Mouse (Mus musculus) heart, embryonic 16.5 days (tissue): Measurements from ENCODE around the gene Rxrg. TPM values are rescaled to one million over a fixed set of nuclear protein-coding genes. Genes with fewer than 3 reads are reported as not detected.

Experiments
- ATAC-seq: fragments of 200-750 bp; cut with Nextera tagmentation; replicated peaks from 2 replicates; pipeline ENCODE4 v1.8.0; 2017; ENCODE audit warnings: moderate number of reproducible peaks; ENCODE audit not compliant: insufficient read depth, low FRiP score; ENCODE audit errors: extremely low read depth
- H3K27ac ChIP-seq: fragments of 300-500 bp; sonication (generic); 2 replicates; pipeline ENCODE4 v1.5.1; 2014; ENCODE audit warnings: mild to moderate bottlenecking, low read length, control low read depth, moderate library complexity
- H3K27me3 ChIP-seq: fragments of 300-500 bp; sonication (generic); 2 replicates; pipeline ENCODE4 v1.6.1; 2014; ENCODE audit warnings: low read length, mixed read lengths; ENCODE audit not compliant: control insufficient read depth, insufficient read depth
- H3K36me3 ChIP-seq: fragments of 300-500 bp; sonication (generic); 2 replicates; pipeline ENCODE4 v1.6.1; 2014; ENCODE audit not compliant: control insufficient read depth, insufficient read depth
- H3K4me1 ChIP-seq: fragments of 300-500 bp; sonication (generic); 2 replicates; pipeline ENCODE4 v1.6.1; 2014; ENCODE audit warnings: low read length, mixed read lengths; ENCODE audit not compliant: control insufficient read depth, insufficient read depth
- H3K4me2 ChIP-seq: fragments of 300-500 bp; sonication (generic); 2 replicates; pipeline ENCODE4 v1.6.1; 2014; ENCODE audit warnings: low read depth, mild to moderate bottlenecking, control low read depth, low read length
- H3K4me3 ChIP-seq: fragments of 300-500 bp; sonication (generic); 2 replicates; pipeline ENCODE4 v1.5.1; 2014; ENCODE audit warnings: mild to moderate bottlenecking, control low read depth, low read length
- H3K9ac ChIP-seq: fragments of 300-500 bp; sonication (generic); 2 replicates; pipeline ENCODE4 v1.6.1; 2014; ENCODE audit warnings: low read length, control low read depth
- H3K9me3 ChIP-seq: fragments of 300-500 bp; sonication (generic); replicated peaks from 2 replicates; pipeline ENCODE4 v1.6.1; 2016; ENCODE audit warnings: low read length; ENCODE audit not compliant: control insufficient read depth
- WGBS: fragments of 180-500 bp; shearing (Covaris S2); extraction: QIAGEN DNeasy Blood & Tissue Kit; methylation state at CpG from one replicate; pipeline ENCODE4 v1.1.7; 2014; 5-methylcytosine and 5-hydroxymethylcytosine counted together
- polyA plus RNA-seq: library from polyadenylated mRNA; unstranded; fragments of >200 nt; fragmentation: Nextera tagmentation; extraction: Ambion mirVana; gene quantifications from 2 replicates; pipeline ENCODE4 v1.2.1, GENCODE M21; 2015

The Rxrg gene
- polyA plus RNA-seq, 1 experiment from 2014 or later, result 1.5 TPM

DNA sequence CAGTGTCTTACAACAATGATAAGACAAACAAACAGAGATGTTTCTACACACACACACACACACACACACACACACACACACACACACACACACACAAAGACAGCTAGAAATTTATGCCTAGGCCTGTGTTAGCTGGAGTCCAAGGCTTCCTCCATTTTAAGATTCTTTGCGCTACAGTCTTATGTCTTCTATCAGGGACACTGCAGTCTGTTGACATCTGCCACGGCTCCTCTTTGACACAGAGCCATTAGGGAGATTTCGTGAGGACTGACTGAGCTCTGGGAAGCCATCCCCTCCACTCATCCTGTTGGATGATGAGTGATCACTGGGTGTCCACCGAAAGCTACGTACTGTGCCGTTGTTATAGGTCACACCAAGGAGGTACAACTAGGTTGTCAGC lies 33.6 kb downstream of the Rxrg start:
- H3K9me3 ChIP-seq, result no peaks in the 10 kb centered on the region
- H3K4me1 ChIP-seq, result no peaks in the 10 kb centered on the region
- H3K9ac ChIP-seq, result no peak overlapping the region
- H3K27me3 ChIP-seq, result peaks cover 4% of the 10 kb centered on the region; the same call in 1 of the 2 replicates
- no peak overlapping the region for H3K4me3 ChIP-seq
- H3K36me3 ChIP-seq, result no peaks in the 10 kb centered on the region
- no peak overlapping the region for H3K4me2 ChIP-seq
- 47% methylated on average over 6 of the region's 6 CpGs for WGBS
- H3K27ac ChIP-seq, result no peak overlapping the region
- no peak for ATAC-seq

GRCm38 (mm10) chr1:167635702-167636101 lies 37.5 kb downstream of the Rxrg start:
- H3K36me3 ChIP-seq, result no peaks in the 10 kb centered on the region
- H3K27ac ChIP-seq, result no peak overlapping the region
- H3K9me3 ChIP-seq, result no peaks in the 10 kb centered on the region
- H3K4me1 ChIP-seq, result no peaks in the 10 kb centered on the region
- H3K4me3 ChIP-seq, result no peak overlapping the region
- H3K27me3 ChIP-seq, result peaks cover 5% of the 10 kb centered on the region; the same call in 1 of the 2 replicates
- ATAC-seq, result no peak
- no peak overlapping the region for H3K4me2 ChIP-seq
- no peak overlapping the region for H3K9ac ChIP-seq
- 57% methylated on average over 12 of the region's 12 CpGs for WGBS

DNA sequence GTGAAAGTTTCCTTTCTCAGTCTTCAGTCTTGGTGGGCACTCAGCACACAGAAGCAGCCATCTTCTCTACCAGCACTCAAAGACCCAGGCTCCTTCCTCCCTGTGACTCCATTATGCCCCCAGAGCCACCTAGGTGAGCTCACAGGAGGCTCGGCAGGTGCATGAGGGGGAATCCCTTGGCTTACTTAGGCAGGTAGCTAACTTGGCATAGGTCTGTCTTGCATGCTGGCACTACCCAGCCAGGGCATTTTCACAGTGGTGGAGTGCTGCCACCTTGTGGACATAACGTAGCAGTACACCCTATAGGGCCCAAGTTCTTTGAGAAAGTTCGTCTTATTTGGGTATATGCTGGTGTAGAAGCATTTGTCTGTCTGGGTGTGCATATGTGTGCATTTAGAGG lies 38.8 kb downstream of the Rxrg start:
- H3K27me3 ChIP-seq, result peaks cover 5% of the 10 kb centered on the region; the same call in 1 of the 2 replicates
- H3K36me3 ChIP-seq, result no peaks in the 10 kb centered on the region
- no peaks in the 10 kb centered on the region for H3K4me1 ChIP-seq
- no peak for ATAC-seq
- no peak overlapping the region for H3K27ac ChIP-seq
- WGBS, result 8% methylated on average over 3 of the region's 3 CpGs
- H3K4me2 ChIP-seq, result no peak overlapping the region
- H3K9me3 ChIP-seq, result no peaks in the 10 kb centered on the region
- H3K4me3 ChIP-seq, result no peak overlapping the region
- no peak overlapping the region for H3K9ac ChIP-seq

- H3K4me3 ChIP-seq, result no peak overlapping the region
- no peaks in the 10 kb centered on the region for H3K9me3 ChIP-seq
- no peaks in the 10 kb centered on the region for H3K36me3 ChIP-seq
- H3K27me3 ChIP-seq, result peaks cover 9% of the 10 kb centered on the region
- H3K27ac ChIP-seq, result no peak overlapping the region
- H3K4me2 ChIP-seq, result no peak overlapping the region
- no peak overlapping the region for H3K9ac ChIP-seq
- 24% methylated on average over 13 of the region's 13 CpGs for WGBS
- ATAC-seq, result 0 out of 2 replicates have a peak, but pooled peaks have one; percentile 11
- H3K4me1 ChIP-seq, result no peaks in the 10 kb centered on the region
Observed at GRCm38 (mm10) chr1:167638053-167638452, 39.9 kb downstream of the Rxrg start.

GRCm38 (mm10) chr1:167638901-167639300 lies 40.7 kb downstream of the Rxrg start:
- no peak overlapping the region for H3K9ac ChIP-seq
- no peaks in the 10 kb centered on the region for H3K9me3 ChIP-seq
- H3K27ac ChIP-seq, result no peak overlapping the region
- no peak for ATAC-seq
- 66% methylated on average over 9 of the region's 9 CpGs for whole genome bisulfite sequencing
- H3K4me3 ChIP-seq, result no peak overlapping the region
- H3K36me3 ChIP-seq, result no peaks in the 10 kb centered on the region
- H3K4me2 ChIP-seq, result no peak overlapping the region
- no peaks in the 10 kb centered on the region for H3K4me1 ChIP-seq
- H3K27me3 ChIP-seq, result peaks cover 14% of the 10 kb centered on the region

DNA sequence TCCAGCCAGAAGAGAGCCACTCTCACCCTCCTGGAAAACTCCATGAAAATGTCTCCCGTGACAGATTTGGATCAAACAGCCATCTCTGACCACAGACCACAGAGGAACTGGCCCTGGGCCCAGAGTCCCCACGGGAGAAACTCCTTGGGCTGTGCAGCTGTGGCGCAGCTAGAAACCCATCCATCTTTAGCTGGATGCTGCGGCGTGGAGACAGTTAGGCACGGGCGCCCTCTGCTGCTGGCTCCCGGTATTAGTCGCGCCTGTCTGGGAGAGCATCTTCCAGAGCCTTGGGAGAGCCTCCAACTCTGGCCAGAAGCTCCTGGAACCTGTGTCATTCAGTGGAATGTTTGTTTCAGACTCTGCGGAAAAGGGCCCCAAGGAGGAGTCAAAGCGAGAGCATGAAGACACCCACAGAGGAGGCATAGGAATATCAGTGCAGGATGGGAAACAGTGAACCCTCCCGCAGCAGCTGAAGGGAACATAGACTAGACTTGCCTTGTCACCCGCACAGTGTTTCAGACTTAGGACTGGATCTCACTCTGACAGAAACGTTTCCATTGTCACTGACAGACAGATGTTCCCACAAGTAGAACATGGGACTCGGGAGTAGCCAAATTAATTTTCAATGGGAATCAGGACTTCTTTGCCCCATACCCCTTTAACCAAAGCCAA lies 46.8 kb downstream of the Rxrg start:
- peaks cover 22% of the 10 kb centered on the region for H3K27me3 ChIP-seq
- H3K4me1 ChIP-seq, result no peaks in the 10 kb centered on the region
- H3K27ac ChIP-seq, result no peak overlapping the region
- peak; percentile 32; the same call in 1 of the 2 replicates for ATAC-seq
- no peak overlapping the region for H3K4me3 ChIP-seq
- 15% methylated on average over 16 of the region's 16 CpGs for WGBS
- no peaks in the 10 kb centered on the region for H3K36me3 ChIP-seq
- H3K9ac ChIP-seq, result no peak overlapping the region
- no peak overlapping the region for H3K4me2 ChIP-seq
- no peaks in the 10 kb centered on the region for H3K9me3 ChIP-seq

GRCm38 (mm10) chr1:167648670-167649069 lies 50.5 kb downstream of the Rxrg start:
- WGBS, result 76% methylated on average over 3 of the region's 3 CpGs
- H3K27me3 ChIP-seq, result peaks cover 15% of the 10 kb centered on the region
- no peak overlapping the region for H3K27ac ChIP-seq
- no peak overlapping the region for H3K4me2 ChIP-seq
- H3K4me3 ChIP-seq, result no peak overlapping the region
- H3K4me1 ChIP-seq, result no peaks in the 10 kb centered on the region
- H3K9ac ChIP-seq, result no peak overlapping the region
- H3K9me3 ChIP-seq, result no peaks in the 10 kb centered on the region
- H3K36me3 ChIP-seq, result no peaks in the 10 kb centered on the region
- ATAC-seq, result no peak

GRCm38 (mm10) chr1:167649122-167649633 lies 51.0 kb downstream of the Rxrg start:
- H3K4me1 ChIP-seq, result no peaks in the 10 kb centered on the region
- H3K4me2 ChIP-seq, result no peak overlapping the region
- no peak; the same call in 1 of the 2 replicates for ATAC-seq
- no peak overlapping the region for H3K27ac ChIP-seq
- no peaks in the 10 kb centered on the region for H3K36me3 ChIP-seq
- 53% methylated on average over 11 of the region's 11 CpGs for WGBS
- H3K4me3 ChIP-seq, result no peak overlapping the region
- no peak overlapping the region for H3K9ac ChIP-seq
- H3K9me3 ChIP-seq, result no peaks in the 10 kb centered on the region
- peaks cover 11% of the 10 kb centered on the region for H3K27me3 ChIP-seq

GRCm38 (mm10) chr1:167652336-167652735 lies 54.2 kb downstream of the Rxrg start:
- Histone ChIP-seq H3K9me3 (no peaks in the 10 kb centered on the region), H3K36me3 (no peaks in the 10 kb centered on the region), H3K9ac (no peak overlapping the region), H3K4me1 (no peaks in the 10 kb centered on the region), H3K27ac (no peak overlapping the region), H3K4me2 (no peak overlapping the region), H3K4me3 (no peak overlapping the region), H3K27me3 (peaks cover 7% of the 10 kb centered on the region)
- 64% methylated on average over 2 of the region's 2 CpGs for WGBS
- ATAC-seq, result no peak
